Mouse (Mus musculus) testis, adult 2 months (tissue): ENCODE measurements around the gene Pdzrn4.

Experiments
- CTCF ChIP-seq: fragments of 200-500 bp; IDR thresholded peaks from 2 replicates; pipeline ENCODE4 v1.5.1; 2012; ENCODE audit warnings: low read depth, mild to moderate bottlenecking, inconsistent platforms, low read length, moderate library complexity; ENCODE audit not compliant: control insufficient read depth, insufficient read depth, insufficient replicate concordance
- POLR2A ChIP-seq: fragments of 200-500 bp; IDR thresholded peaks from 2 replicates; pipeline ENCODE4 v1.6.1; 2012; ENCODE audit warnings: low read depth, mild to moderate bottlenecking, inconsistent platforms, low read length, moderate library complexity; ENCODE audit not compliant: control insufficient read depth

DNA sequence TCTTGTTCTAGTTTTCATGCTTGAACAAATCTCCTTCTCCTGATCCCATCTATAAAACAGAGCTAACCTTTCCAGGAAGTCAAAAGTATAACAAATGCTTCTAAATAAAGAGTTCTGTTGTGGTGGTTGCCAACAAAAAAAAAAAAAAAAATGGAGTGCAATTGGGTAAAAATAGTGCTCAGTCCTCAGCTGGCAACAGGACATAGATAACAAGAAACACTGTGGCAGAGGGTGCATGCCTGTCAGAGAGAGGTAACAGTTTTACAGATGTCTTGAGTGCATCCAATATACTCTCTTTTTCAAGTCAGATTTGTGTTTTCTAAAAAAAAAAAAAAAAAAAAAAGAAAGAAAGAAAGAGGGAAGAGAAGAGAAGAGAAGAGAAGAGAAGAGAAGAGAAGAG, 32.1 kb upstream of the Pdzrn4 start:
- TF ChIP-seq CTCF, result no peak
- TF ChIP-seq POLR2A, result no peak
